Mouse (Mus musculus) granulocyte monocyte progenitor cell, adult 5-6 weeks (primary cell): ENCODE results near the gene Smarcd3. TPM values are rescaled to one million over a fixed set of nuclear protein-coding genes. Genes with fewer than 3 reads are reported as not detected.
"Not testable (repeated sequence)": the region's sequence is repeated elsewhere in the genome, so short reads cannot be mapped to it uniquely, and the experiment has no call there.

ENCODE experiments used
- ATAC-seq: replicated peaks from 2 replicates; pipeline ENCODE4 v1.8.0; 2016; ENCODE audit warnings: mild to moderate bottlenecking, moderate TSS enrichment, inconsistent platforms; ENCODE audit not compliant: poor library complexity, severe bottlenecking
- total RNA-seq, 2 experiments: library from RNA; stranded (forward) in 1 of 2; stranded (reverse) in 1 of 2; fragments of 200-712, 200-1000 nt in 1 of 2; fragments of >200 nt in 1 of 2; fragmentation: Nextera tagmentation in 1 of 2; gene quantifications; 2 replicates each; pipeline ENCODE4 v1.2.3; 2014 to 2017

Smarcd3 gene
- total RNA-seq, 2 experiments from 2014 or later, result 0.05 TPM; not detected in 1

DNA sequence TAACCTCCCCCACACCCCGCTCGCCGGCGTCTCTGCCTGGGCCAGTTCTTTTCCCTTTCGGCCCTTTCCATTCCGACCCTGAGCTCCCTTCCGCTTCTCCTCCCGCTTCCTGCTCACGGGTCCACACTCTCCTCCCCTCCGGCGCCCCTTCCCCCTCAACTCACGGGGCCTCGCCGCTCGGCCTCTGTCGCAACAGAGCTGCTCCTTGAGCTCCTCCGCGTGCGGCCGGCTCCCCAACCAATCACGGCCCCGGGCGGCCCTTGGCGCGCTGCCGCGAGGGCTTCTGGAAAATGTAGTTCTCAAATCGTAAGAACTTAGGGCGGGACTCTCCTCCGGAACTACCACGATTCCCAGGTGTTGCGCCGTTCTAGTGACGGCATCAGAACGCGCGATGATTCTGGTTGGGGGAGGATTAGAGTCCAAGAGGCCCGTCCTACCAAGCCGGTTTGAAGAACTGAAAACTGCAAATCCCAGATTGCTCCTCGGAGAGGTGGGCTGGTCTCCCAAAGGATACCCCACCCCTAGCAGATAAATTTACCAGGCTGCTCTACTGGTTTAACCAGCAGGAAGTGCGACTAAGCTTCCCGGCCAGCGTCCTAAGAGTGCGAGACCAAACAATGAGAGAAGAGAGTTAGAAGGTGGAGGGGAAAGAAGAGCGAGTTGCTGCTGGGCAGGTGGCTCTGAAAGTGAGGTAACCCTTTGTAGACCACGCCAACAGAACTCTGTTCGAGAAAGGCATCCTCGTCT is 46.9 kb downstream of the Smarcd3 start, which contains the start of gene Abcf2:
Abcf2 (minus strand) TSS at position 285 of the 747 bp plus-strand sequence.
- peak; percentile 92 for ATAC-seq

DNA sequence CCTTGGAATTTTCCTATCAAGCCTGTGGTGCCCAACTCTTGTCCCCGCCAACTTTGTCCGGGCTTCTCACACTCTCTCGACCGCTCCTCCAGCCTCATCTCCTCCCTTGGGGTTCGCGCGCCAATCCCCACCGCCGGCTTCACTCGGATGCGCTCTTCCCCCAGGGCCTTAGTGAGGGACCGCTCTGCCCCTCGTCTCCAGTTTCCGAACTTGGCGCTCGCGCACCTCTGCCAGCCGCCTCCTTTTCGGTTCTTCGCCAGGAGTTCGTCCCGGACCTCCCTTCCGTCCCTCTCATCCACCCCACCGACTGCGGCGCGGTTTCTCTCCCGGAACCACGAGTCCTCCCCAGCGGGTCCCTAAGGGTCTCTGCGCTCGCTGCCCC is 47.4 kb downstream of the Smarcd3 start:
- ATAC-seq, result peak; percentile 23; the same call in 1 of the 2 replicates

DNA sequence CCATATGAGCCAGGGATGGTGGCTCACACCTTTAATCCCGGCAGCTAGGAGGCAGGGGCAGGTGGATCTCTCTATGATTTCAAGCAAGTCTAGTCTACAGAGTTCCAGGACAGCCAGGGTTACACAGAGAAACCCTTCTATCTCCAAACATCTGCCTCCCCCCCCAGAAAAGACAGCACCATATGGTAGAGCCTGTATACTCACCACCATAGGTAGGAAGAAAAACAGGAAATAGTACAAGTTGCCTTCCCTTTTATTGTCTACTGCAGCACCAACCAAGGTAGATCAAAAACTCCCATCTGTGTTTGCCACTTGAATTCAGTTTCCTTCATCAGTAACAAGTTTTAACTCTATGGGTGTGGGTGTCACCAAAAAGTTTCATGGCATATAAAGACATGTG is 48.3 kb downstream of the Smarcd3 start:
- no peak for ATAC-seq

DNA sequence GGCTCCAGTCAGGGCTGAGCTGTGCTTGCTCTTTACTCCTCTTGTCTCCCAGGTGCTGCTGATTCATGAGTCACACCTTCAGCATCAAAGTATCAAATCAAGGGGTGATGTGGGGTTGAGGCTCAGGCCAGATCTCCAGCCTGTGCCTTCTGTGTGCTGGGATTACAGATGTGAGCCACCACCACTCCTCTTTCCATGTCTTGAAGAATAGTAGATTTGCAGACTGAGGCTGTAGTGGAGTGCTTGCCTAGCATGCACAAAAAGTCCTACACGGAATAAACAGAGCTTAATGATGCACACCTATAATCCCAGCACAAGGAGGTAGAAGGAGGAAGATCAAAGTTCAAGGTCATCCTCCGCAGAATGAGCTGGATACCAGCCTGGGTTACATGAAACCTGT is 67.5 kb downstream of the Smarcd3 start, which contains the start of gene 4931409K22Rik:
4931409K22Rik (minus strand) TSS at position 101 of the 400 bp plus-strand sequence.
- no peak for ATAC-seq

DNA sequence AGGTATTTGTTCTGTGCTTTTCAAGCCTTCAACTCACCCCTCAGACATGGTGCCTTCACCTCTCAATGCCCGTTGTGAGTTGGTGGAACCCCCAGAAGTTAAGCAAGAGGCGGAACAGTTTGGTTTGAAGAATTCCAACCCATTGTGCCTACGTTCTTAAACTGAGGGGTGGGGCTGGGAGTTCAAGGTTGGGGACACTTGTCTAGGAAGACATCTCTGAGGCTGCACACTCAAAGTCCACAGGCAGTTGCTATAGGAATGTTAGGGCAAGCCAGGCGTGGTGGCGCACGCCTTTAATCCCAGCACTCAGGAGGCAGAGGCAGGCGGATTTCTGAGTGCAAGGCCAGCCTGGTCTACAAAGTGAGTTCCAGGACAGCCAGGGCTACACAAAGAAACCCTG is 68.9 kb downstream of the Smarcd3 start:
- not testable (repeated sequence) for ATAC-seq

DNA sequence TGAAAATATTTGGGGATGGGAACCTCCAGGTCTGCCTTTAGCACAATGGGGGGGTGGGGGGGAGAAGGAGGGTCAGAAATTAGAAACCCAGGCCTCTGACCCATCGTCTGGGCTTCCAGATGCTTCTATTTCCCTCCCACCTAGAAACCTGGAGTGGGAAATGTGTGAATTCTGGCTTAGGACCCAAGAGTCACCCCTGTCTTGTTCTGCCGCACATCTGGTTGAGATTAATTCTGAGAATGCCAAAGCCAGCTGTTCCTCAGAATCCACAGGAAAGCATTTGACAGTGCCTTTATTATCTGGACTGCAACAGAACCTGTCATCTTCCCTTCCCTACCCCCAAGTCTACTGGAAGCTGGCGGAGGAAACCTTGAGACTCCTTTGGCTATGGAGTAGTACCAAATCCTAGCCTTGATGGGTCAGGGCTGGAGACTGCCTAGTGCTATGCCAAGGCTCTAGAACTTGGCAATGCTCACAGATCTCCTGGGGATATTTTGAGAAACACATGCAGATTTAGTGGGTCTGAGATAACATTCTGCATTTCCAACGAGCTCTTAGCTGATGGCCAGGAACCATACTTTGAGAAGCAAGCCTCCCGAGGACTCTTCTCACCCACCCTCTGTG is 70.5 kb downstream of the Smarcd3 start:
- ATAC-seq, result no peak

DNA sequence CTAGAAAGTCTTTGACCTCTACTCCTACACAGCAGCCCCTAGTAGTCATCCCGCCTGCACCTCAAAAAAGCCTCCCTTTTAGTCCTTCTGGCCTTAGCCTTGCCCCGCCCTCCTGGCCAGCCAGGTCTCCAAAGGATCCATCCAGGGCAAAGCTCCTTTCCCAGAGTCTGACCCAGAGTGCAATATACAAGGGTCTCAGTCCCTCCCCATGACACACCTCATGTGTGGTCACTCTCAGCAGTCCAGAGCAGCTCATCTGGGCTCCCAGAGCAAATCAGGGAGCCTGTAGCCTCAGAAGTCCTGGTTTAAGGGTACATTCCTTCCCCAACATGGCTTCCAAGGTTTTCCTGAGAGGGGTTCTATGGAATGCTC is 72.9 kb downstream of the Smarcd3 start:
- no peak for ATAC-seq

DNA sequence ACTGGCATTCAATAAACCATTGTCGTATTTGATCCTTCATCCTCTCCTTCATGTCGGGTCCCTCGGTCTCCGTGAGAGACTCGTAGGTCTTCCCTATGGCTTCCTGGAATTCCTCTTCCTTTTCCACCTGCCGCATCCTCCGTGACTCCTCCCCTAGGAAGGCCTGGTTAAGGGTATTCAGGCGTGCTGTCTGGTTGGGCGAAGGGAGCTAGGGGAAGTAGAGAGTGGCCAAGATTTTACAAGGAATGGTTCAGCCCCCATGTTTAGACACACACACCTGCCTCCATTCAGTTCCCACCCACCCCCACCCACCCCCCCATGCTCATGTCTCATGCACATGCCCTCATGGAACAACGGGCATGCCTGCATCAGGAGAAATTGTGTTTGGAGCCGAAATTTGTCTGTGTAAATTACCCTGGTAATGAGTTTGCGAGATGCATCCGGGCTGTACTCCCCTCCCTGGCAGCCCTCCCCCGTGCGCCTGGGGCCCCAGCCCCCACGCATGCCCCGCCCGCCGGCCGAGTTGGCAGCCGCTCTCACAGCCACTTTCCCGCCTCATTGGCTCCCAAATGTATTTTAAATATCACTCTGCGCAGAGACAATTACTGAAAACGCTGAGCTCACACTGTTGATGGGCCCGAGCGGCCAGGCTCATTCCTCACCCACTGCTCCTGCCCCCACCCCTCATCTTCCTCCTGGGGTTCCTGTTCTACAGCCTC is 73.5 kb downstream of the Smarcd3 start:
- ATAC-seq, result no peak

DNA sequence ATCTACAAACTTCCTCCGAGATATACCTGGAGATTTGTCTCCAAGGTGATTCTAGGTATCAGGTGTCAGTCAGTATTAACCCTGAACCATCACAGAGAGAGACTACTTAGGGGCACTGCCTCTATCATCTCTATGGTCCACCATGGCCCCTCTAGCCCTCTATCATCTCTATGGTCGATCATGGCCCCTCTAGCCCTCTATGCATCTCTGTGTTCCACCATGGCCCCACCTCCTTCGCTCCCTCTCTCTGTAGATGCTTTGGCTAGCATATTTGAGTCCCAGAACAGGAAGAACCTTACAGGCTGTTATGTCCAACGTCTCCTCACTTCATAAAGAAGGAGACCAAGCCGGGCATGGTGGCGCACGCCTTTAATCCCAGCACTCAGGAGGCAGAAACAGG is 81.6 kb downstream of the Smarcd3 start:
- 0 out of 2 replicates have a peak, but pooled peaks have one; percentile 37 for ATAC-seq

DNA sequence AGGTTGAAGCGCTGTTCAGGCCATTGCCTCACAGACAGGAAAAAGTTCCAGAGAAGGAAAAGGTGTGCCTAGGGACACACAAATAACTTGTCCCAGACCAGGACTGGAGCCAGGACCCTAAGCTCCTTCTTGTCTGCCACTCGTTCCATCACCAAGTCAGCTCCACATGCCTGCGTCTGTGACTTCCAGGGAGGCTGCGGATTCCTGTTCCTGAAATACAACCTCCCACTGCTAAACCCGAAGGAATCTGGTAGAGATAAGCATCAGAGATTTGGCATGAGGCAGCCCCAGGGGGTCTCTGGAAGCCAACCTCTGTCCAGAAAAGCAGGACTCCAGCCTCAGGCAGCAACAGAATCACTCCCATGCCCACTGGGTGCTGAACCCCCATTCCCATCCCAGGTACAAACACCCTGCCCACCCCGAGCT is 83.1 kb downstream of the Smarcd3 start:
- no peak for ATAC-seq

Other genes with a start within 250 kb of the Smarcd3 start
- gene Atg9b, start 232.3 kb downstream of the Smarcd3 start, total RNA-seq (2014; fragmentation: Nextera tagmentation), result 1.8 and 4.0 TPM in 2 replicates
- 4.0 and 5.3 TPM in 2 replicates for gene Atg9b, start 232.3 kb downstream of the Smarcd3 start, total RNA-seq (2017)
- 17.6 and 56.8 TPM in 2 replicates for gene Abcb8, start 230.7 kb downstream of the Smarcd3 start, total RNA-seq (2014; fragmentation: Nextera tagmentation)
- gene Abcb8, start 230.7 kb downstream of the Smarcd3 start, total RNA-seq (2017), result 14.4 and 23.9 TPM in 2 replicates
- not detected in 2 replicates for gene Asic3, start 211.0 kb downstream of the Smarcd3 start, total RNA-seq (2014; fragmentation: Nextera tagmentation)
- gene Asic3, start 211.0 kb downstream of the Smarcd3 start, total RNA-seq (2017), result not detected in 2 replicates
- 24.4 and 36.9 TPM in 2 replicates for gene Cdk5, start 200.9 kb downstream of the Smarcd3 start, total RNA-seq (2014; fragmentation: Nextera tagmentation)
- gene Cdk5, start 200.9 kb downstream of the Smarcd3 start, total RNA-seq (2017), result 20.7 and 22.4 TPM in 2 replicates
- 20.9 and 28.9 TPM in 2 replicates for gene Slc4a2, start 200.6 kb downstream of the Smarcd3 start, total RNA-seq (2014; fragmentation: Nextera tagmentation)
- 13.5 and 29.3 TPM in 2 replicates for gene Slc4a2, start 200.6 kb downstream of the Smarcd3 start, total RNA-seq (2017)
- gene Fastk, start 179.1 kb downstream of the Smarcd3 start, total RNA-seq (2014; fragmentation: Nextera tagmentation), result 53.8 and 75.7 TPM in 2 replicates
- gene Fastk, start 179.1 kb downstream of the Smarcd3 start, total RNA-seq (2017), result 15.9 and 23.3 TPM in 2 replicates
- gene Tmub1, start 176.6 kb downstream of the Smarcd3 start, total RNA-seq (2014; fragmentation: Nextera tagmentation), result 6.4 and 18.7 TPM in 2 replicates
- gene Tmub1, start 176.6 kb downstream of the Smarcd3 start, total RNA-seq (2017), result 8.8 and 11.1 TPM in 2 replicates
- 21.5 and 26.8 TPM in 2 replicates for gene Agap3, start 172.2 kb downstream of the Smarcd3 start, total RNA-seq (2014; fragmentation: Nextera tagmentation)
- gene Agap3, start 172.2 kb downstream of the Smarcd3 start, total RNA-seq (2017), result 19.4 and 31.8 TPM in 2 replicates
- not detected in 2 replicates for gene Gbx1, start 97.2 kb downstream of the Smarcd3 start, total RNA-seq (2014; fragmentation: Nextera tagmentation)
- gene Gbx1, start 97.2 kb downstream of the Smarcd3 start, total RNA-seq (2017), result not detected in 2 replicates
- not detected in 2 replicates for gene Asb10, start 83.4 kb downstream of the Smarcd3 start, total RNA-seq (2014; fragmentation: Nextera tagmentation)
- not detected in 2 replicates for gene Asb10, start 83.4 kb downstream of the Smarcd3 start, total RNA-seq (2017)
- not detected in 2 replicates for gene 4931409K22Rik, start 67.6 kb downstream of the Smarcd3 start, total RNA-seq (2014; fragmentation: Nextera tagmentation)
- not detected in 2 replicates for gene 4931409K22Rik, start 67.6 kb downstream of the Smarcd3 start, total RNA-seq (2017)
- gene Abcf2, start 46.9 kb downstream of the Smarcd3 start, total RNA-seq (2014; fragmentation: Nextera tagmentation), result 51.6 and 74.3 TPM in 2 replicates
- gene Abcf2, start 46.9 kb downstream of the Smarcd3 start, total RNA-seq (2017), result 98.3 and 98.8 TPM in 2 replicates
- 17.8 and 17.9 TPM in 2 replicates for gene Chpf2, start 37.7 kb downstream of the Smarcd3 start, total RNA-seq (2014; fragmentation: Nextera tagmentation)
- gene Chpf2, start 37.7 kb downstream of the Smarcd3 start, total RNA-seq (2017), result 10.4 and 29.2 TPM in 2 replicates
- gene Nub1, start 61.1 kb upstream of the Smarcd3 start, total RNA-seq (2014; fragmentation: Nextera tagmentation), result 28.2 and 30.4 TPM in 2 replicates
- 33.1 and 37.6 TPM in 2 replicates for gene Nub1, start 61.1 kb upstream of the Smarcd3 start, total RNA-seq (2017)
- 1.5 and 2.2 TPM in 2 replicates for gene Wdr86, start 106.3 kb upstream of the Smarcd3 start, total RNA-seq (2014; fragmentation: Nextera tagmentation)
- not detected in 2 replicates for gene Wdr86, start 106.3 kb upstream of the Smarcd3 start, total RNA-seq (2017)
- not detected in 2 replicates for gene Crygn, start 133.6 kb upstream of the Smarcd3 start, total RNA-seq (2014; fragmentation: Nextera tagmentation)
- not detected in 2 replicates for gene Crygn, start 133.6 kb upstream of the Smarcd3 start, total RNA-seq (2017)
- gene Rheb, start 218.2 kb upstream of the Smarcd3 start, total RNA-seq (2014; fragmentation: Nextera tagmentation), result 71.9 and 104 TPM in 2 replicates
- gene Rheb, start 218.2 kb upstream of the Smarcd3 start, total RNA-seq (2017), result 67.8 and 78.2 TPM in 2 replicates